8 mouse cellular contexts compared by ENCODE assay signal in the genomic region with DNA sequence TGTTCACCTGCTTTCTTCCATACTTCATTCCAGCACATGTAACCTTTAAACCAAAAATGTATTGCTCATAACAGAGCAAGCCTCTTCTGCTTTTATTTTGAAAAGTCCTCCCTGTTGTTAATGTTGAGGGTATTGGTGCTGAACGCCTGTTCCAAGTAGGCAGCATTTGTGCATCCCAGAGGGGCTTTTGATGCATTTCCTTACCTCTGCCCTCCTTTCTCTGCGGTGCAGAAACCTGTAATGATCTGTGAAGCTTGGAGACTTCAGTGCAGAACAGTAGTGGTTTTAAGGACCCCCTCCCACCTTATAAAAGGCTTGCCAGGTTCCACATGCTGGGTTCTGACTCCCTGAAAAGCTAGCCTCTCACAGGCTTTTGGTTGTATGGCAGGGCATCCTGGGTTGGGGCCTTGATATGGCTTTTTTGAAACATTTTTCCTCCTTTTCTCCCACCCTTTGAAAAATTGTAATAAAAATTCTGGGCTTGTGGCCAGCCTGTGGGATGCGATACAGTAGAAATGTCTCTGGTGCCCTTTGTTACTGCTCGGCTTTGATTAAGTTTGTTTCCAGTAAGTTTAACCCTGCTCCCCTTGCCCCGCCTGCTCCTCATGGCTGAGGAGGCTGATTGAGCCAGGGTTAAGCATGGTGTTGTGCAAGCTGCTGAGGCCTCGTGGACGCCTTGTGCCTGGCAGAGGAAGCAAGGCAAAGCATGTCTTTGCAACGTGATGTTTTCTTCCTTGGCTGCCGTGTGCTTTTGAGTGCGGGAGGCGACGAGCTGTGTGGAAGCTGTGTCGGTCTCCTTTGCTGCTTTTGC.
A peak's percentile ranks its signal among the peaks of the same experiment; 100 is the strongest.
DNase-seq lines count a peak whose midpoint lies in the region; ATAC-seq and TF ChIP-seq lines count a peak whose summit lies in the region.

No protein-coding gene starts in this region.

- WGBS in hindbrain, postnatal 0 days = 11% methylated on average over 13 of the region's 13 CpGs

- H3K4me2 ChIP-seq in hindbrain, postnatal 0 days (ENCODE audit: low read depth, low read length) = peak overlapping the region; percentile 19; the same call in 1 of the 2 replicates

- H3K4me1 ChIP-seq in hindbrain, postnatal 0 days (ENCODE audit: insufficient read depth, low read length) = peaks cover 28% of the 10 kb centered on the region

- 0 out of 2 replicates have a peak overlapping the region, but pooled peaks have one; percentile 13 for H3K9ac ChIP-seq in hindbrain, postnatal 0 days (replicated peaks; ENCODE audit: low read length)

- no peak for TF ChIP-seq CTCF in hindbrain, postnatal 0 days (IDR thresholded peaks at IDR 0.05; ENCODE audit: low read depth)

- peak overlapping the region; percentile 76 for H3K27ac ChIP-seq in hindbrain, postnatal 0 days

- H3K4me3 ChIP-seq in hindbrain, postnatal 0 days (ENCODE audit: low read length) = 0 out of 2 replicates have a peak overlapping the region, but pooled peaks have one; percentile 1

- intact Hi-C loops in gastrocnemius, postnatal 14 days (cut with DNase I; ENCODE audit: low total_unique reads) = no loop called here

- ATAC-seq in hindbrain, postnatal 0 days = peak; percentile 84

- DNase-seq in adipocyte (ENCODE audit: low spot score) = peak; percentile 98
- peak; percentile 60 to 67 for DNase-seq in cerebellum, postnatal 25 days
- DNase-seq in gastrocnemius, postnatal 14 days = peak; percentile 80
- peak; percentile 68 for DNase-seq in hindbrain, postnatal 0 days (ENCODE audit: low spot score)
- peak; percentile 60 to 73 for DNase-seq in left cerebral cortex, adult 18-20 months (ENCODE audit: low spot score in 2 of 2)
- DNase-seq in lung, postnatal 14 days = peak; percentile 77
- DNase-seq in right cerebral cortex, postnatal 10 days (ENCODE audit: low spot score in 2 of 2) = peak; percentile 71 to 81
- DNase-seq in c-Kit-positive CD71-positive TER-119-positive erythroid progenitor cells, embryonic 14.5 days (ENCODE audit: low spot score) = no peak

- H3K9me3 ChIP-seq in hindbrain, postnatal 0 days (ENCODE audit: low read length) = no peaks in the 10 kb centered on the region

- no peaks in the 10 kb centered on the region for H3K27me3 ChIP-seq in hindbrain, postnatal 0 days (ENCODE audit: insufficient read depth, low read length)

- no peaks in the 10 kb centered on the region for H3K36me3 ChIP-seq in hindbrain, postnatal 0 days (ENCODE audit: insufficient read depth, low read length)
